Mouse (Mus musculus): ENCODE measurements at regions not wholly inside any gene's neighbourhood (a gene's known extent, or its start where the extent isn't known, plus 50 kb on each side); places are given as distances from the start of the nearest gene placed in this dataset.
"Not testable (repeated sequence)": the region's sequence is repeated elsewhere in the genome, so short reads cannot be mapped to it uniquely, and the experiment has no call there.

GRCm38 (mm10) chr6:31895835-31896234 lies 154.2 kb upstream of the 1700012A03Rik start:
- H3K27me3 ChIP-seq (replicated peaks; ENCODE audit: control insufficient read depth, insufficient read depth, low read length) = no peaks in the 10 kb centered on the region
- H3K9me3 ChIP-seq (ENCODE audit: control insufficient read depth) = no peaks in the 10 kb centered on the region
- no peaks in the 10 kb centered on the region for H3K4me1 ChIP-seq (replicated peaks; ENCODE audit: control insufficient read depth, insufficient read depth, low read length)
- no peak overlapping the region for H3K9ac ChIP-seq (ENCODE audit: low read depth, low read length)
- no peak for ATAC-seq
- WGBS = 57% methylated on average over 3 of the region's 3 CpGs
- H3K27ac ChIP-seq (ENCODE audit: low read depth, low read length) = no peak overlapping the region
- no peak overlapping the region for H3K4me3 ChIP-seq (ENCODE audit: low read depth, low read length)
- TF ChIP-seq CTCF (IDR thresholded peaks at IDR 0.05; ENCODE audit: low read depth) = no peak
- H3K4me2 ChIP-seq (replicated peaks; ENCODE audit: low read depth) = no peak overlapping the region
- H3K36me3 ChIP-seq (ENCODE audit: control insufficient read depth, insufficient read depth) = no peaks in the 10 kb centered on the region

DNA sequence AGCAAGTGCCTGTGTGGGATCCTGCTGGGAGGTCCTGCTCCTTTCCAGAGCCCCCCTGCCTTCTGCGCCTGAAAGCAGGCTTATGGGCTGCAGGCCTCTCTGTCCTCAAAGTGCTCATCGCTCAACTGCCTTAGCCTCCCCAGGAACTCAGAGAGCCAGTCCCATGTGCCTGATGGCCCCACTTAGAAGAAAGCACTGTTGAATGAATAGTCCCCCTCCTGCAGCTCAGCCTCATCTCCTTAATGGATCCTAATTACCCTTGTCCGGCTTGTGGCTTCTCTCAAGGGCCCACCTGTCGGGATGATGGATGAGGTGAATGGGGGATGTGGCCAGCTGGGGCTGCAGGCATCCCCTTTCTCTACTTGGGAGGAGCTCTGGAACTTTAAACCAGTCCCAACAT lies 163.1 kb upstream of the 1700012A03Rik start:
- H3K9me3 ChIP-seq (ENCODE audit: control insufficient read depth) = no peaks in the 10 kb centered on the region
- H3K36me3 ChIP-seq (ENCODE audit: control insufficient read depth, insufficient read depth) = no peaks in the 10 kb centered on the region
- 25% methylated on average over 4 of the region's 4 CpGs for WGBS
- no peak for TF ChIP-seq CTCF (IDR thresholded peaks at IDR 0.05; ENCODE audit: low read depth)
- H3K9ac ChIP-seq (ENCODE audit: low read depth, low read length) = no peak overlapping the region
- no peaks in the 10 kb centered on the region for H3K4me1 ChIP-seq (replicated peaks; ENCODE audit: control insufficient read depth, insufficient read depth, low read length)
- H3K4me2 ChIP-seq (replicated peaks; ENCODE audit: low read depth) = no peak overlapping the region
- ATAC-seq = no peak
- H3K27ac ChIP-seq (ENCODE audit: low read depth, low read length) = no peak overlapping the region
- H3K27me3 ChIP-seq (replicated peaks; ENCODE audit: control insufficient read depth, insufficient read depth, low read length) = no peaks in the 10 kb centered on the region
- no peak overlapping the region for H3K4me3 ChIP-seq (ENCODE audit: low read depth, low read length)

- H3K9ac ChIP-seq (ENCODE audit: low read depth, low read length); H3K4me2 ChIP-seq (replicated peaks; ENCODE audit: low read depth); H3K9me3 ChIP-seq (ENCODE audit: control insufficient read depth); ATAC-seq; H3K4me1 ChIP-seq (replicated peaks; ENCODE audit: control insufficient read depth, insufficient read depth, low read length); H3K36me3 ChIP-seq (ENCODE audit: control insufficient read depth, insufficient read depth); H3K27me3 ChIP-seq (replicated peaks; ENCODE audit: control insufficient read depth, insufficient read depth, low read length); H3K27ac ChIP-seq (ENCODE audit: low read depth, low read length); H3K4me3 ChIP-seq (ENCODE audit: low read depth, low read length): not testable (repeated sequence)
- WGBS = 0% methylated on average over 1 of the region's 1 CpGs
Observed at GRCm38 (mm10) chr6:31885196-31885595, 164.8 kb upstream of the 1700012A03Rik start.

DNA sequence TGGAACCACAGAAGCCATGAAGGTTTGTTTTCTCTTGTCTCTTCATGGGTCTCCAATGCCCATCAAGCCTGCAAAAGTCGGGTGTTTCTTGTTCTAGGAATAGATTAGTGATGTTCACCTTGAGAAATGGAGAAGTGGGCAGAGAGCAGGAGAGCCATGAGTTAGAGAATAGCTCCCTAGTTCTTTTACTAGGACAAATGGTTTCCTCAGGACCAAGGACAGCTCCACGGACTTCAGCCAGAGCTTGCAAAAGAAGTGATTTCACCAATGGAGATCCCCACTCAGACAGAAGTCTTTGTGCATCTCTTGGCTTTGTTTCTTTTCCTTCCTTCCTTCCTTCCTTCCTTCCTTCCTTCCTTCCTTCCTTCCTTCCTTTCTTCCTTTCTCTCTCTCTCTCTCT lies 166.3 kb upstream of the 1700012A03Rik start:
- Histone ChIP-seq H3K4me3 (ENCODE audit: low read depth, low read length) (no peak overlapping the region), H3K27me3 (replicated peaks; ENCODE audit: control insufficient read depth, insufficient read depth, low read length) (no peaks in the 10 kb centered on the region), H3K4me2 (replicated peaks; ENCODE audit: low read depth) (no peak overlapping the region), H3K36me3 (ENCODE audit: control insufficient read depth, insufficient read depth) (no peaks in the 10 kb centered on the region), H3K9ac (ENCODE audit: low read depth, low read length) (no peak overlapping the region), H3K27ac (ENCODE audit: low read depth, low read length) (no peak overlapping the region), H3K9me3 (ENCODE audit: control insufficient read depth) (no peaks in the 10 kb centered on the region), H3K4me1 (replicated peaks; ENCODE audit: control insufficient read depth, insufficient read depth, low read length) (no peaks in the 10 kb centered on the region)
- no peak for TF ChIP-seq CTCF (IDR thresholded peaks at IDR 0.05; ENCODE audit: low read depth)
- no peak for ATAC-seq
- WGBS = 10% methylated on average over 2 of the region's 2 CpGs

GRCm38 (mm10) chr6:31874616-31875015 lies 175.4 kb upstream of the 1700012A03Rik start:
- H3K9me3 ChIP-seq (ENCODE audit: control insufficient read depth) = no peaks in the 10 kb centered on the region
- no peaks in the 10 kb centered on the region for H3K36me3 ChIP-seq (ENCODE audit: control insufficient read depth, insufficient read depth)
- no peaks in the 10 kb centered on the region for H3K27me3 ChIP-seq (replicated peaks; ENCODE audit: control insufficient read depth, insufficient read depth, low read length)
- ATAC-seq = no peak
- no peak for TF ChIP-seq CTCF (IDR thresholded peaks at IDR 0.05; ENCODE audit: low read depth)
- no peak overlapping the region for H3K27ac ChIP-seq (ENCODE audit: low read depth, low read length)
- H3K4me3 ChIP-seq (ENCODE audit: low read depth, low read length) = no peak overlapping the region
- H3K4me1 ChIP-seq (replicated peaks; ENCODE audit: control insufficient read depth, insufficient read depth, low read length) = no peaks in the 10 kb centered on the region
- WGBS = 90% methylated on average over 6 of the region's 6 CpGs
- no peak overlapping the region for H3K9ac ChIP-seq (ENCODE audit: low read depth, low read length)
- H3K4me2 ChIP-seq (replicated peaks; ENCODE audit: low read depth) = no peak overlapping the region

DNA sequence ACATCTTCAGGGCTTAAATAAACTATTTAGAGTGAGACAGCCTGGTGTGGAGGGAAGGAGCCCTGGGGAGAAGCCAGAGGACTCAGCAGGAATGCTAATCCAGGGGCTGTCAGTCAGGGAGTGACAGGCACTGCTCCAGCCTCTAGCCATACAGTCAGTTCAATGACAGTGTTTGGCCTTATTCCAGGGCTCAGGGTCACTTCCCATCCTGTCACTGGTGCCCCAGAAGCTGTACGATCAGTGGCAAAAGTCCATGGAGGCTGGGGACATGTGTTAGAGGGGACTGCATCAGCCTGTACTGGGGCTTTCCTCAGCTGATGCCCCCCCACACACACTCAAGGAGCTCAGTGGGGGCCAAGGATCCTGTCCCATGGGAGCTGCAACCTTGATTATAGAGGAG lies 176.1 kb upstream of the 1700012A03Rik start:
- TF ChIP-seq CTCF (IDR thresholded peaks at IDR 0.05; ENCODE audit: low read depth) = no peak
- 64% methylated on average over 1 of the region's 1 CpGs for WGBS

DNA sequence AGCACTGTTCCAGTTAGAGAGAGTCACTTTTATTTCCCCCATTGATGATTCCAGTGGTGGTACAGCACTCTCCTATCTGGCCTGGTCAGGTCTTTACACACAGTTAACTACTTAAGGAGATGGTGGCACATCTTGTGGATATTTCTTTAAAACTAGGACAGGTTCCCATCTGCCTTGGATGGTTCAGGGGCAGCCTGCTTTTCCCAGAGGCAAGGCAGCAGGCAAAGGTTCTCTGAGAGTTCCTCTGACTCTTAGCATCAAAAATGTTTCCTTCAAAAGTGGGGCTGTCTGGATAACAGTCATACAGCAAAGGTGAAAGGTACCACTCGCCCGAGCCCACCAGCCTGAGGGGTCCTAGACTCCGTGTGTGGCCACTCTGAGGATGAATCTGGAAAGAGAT lies 178.3 kb upstream of the 1700012A03Rik start:
- Histone ChIP-seq H3K4me1 (replicated peaks; ENCODE audit: control insufficient read depth, insufficient read depth, low read length) (no peaks in the 10 kb centered on the region), H3K27me3 (replicated peaks; ENCODE audit: control insufficient read depth, insufficient read depth, low read length) (no peaks in the 10 kb centered on the region), H3K27ac (ENCODE audit: low read depth, low read length) (no peak overlapping the region), H3K36me3 (ENCODE audit: control insufficient read depth, insufficient read depth) (no peaks in the 10 kb centered on the region), H3K4me3 (ENCODE audit: low read depth, low read length) (no peak overlapping the region), H3K9ac (ENCODE audit: low read depth, low read length) (no peak overlapping the region), H3K9me3 (ENCODE audit: control insufficient read depth) (no peaks in the 10 kb centered on the region), H3K4me2 (replicated peaks; ENCODE audit: low read depth) (no peak overlapping the region)
- WGBS = 87% methylated on average over 3 of the region's 3 CpGs
- ATAC-seq = no peak
- TF ChIP-seq CTCF (IDR thresholded peaks at IDR 0.05; ENCODE audit: low read depth) = no peak

More for the DNA sequence above, 176.1 kb upstream of the 1700012A03Rik start:
- H3K9me3 ChIP-seq (ENCODE audit: control insufficient read depth) = no peaks in the 10 kb centered on the region
- H3K9ac ChIP-seq (ENCODE audit: low read depth, low read length) = no peak overlapping the region
- H3K27ac ChIP-seq (ENCODE audit: low read depth, low read length) = no peak overlapping the region
- H3K4me1 ChIP-seq (replicated peaks; ENCODE audit: control insufficient read depth, insufficient read depth, low read length) = no peaks in the 10 kb centered on the region
- H3K4me2 ChIP-seq (replicated peaks; ENCODE audit: low read depth) = no peak overlapping the region
- no peak for ATAC-seq
- no peaks in the 10 kb centered on the region for H3K27me3 ChIP-seq (replicated peaks; ENCODE audit: control insufficient read depth, insufficient read depth, low read length)
- no peaks in the 10 kb centered on the region for H3K36me3 ChIP-seq (ENCODE audit: control insufficient read depth, insufficient read depth)
- no peak overlapping the region for H3K4me3 ChIP-seq (ENCODE audit: low read depth, low read length)

All from intestine, postnatal 0 days (tissue).